Mouse (Mus musculus) hindbrain, embryonic 14.5 days (tissue): ENCODE results near the gene Ccz1. TPM values are rescaled to one million over a fixed set of nuclear protein-coding genes. Genes with fewer than 3 reads are reported as not detected.
"Not testable (repeated sequence)": the region's sequence is repeated elsewhere in the genome, so short reads cannot be mapped to it uniquely, and the experiment has no call there.

Source experiments
- ATAC-seq: fragments of 200-750 bp; cut with Nextera tagmentation; 2 replicates; pipeline ENCODE4 v1.8.0; 2017; ENCODE audit warnings: moderate number of reproducible peaks, mild to moderate bottlenecking, moderate TSS enrichment, moderate library complexity; ENCODE audit not compliant: low FRiP score
- DNase-seq: peaks from one replicate; pipeline ENCODE4 v3.0.0-alpha.2; 2015; ENCODE audit warnings: low spot score
- H3K27ac ChIP-seq: fragments of 300-500 bp; sonication (generic); 2 replicates; pipeline ENCODE4 v1.5.1; 2014; ENCODE audit warnings: mild to moderate bottlenecking, moderate library complexity
- H3K27me3 ChIP-seq: fragments of 300-500 bp; sonication (generic); 2 replicates; pipeline ENCODE4 v1.6.1; 2014; ENCODE audit warnings: mild to moderate bottlenecking, low read length, mixed read lengths; ENCODE audit not compliant: control insufficient read depth, insufficient read depth
- H3K36me3 ChIP-seq: fragments of 300-500 bp; sonication (generic); replicated peaks from 2 replicates; pipeline ENCODE4 v1.6.1; 2014; ENCODE audit not compliant: control insufficient read depth, insufficient read depth
- H3K4me1 ChIP-seq: fragments of 300-500 bp; sonication (generic); replicated peaks from 2 replicates; pipeline ENCODE4 v1.6.1; 2014; ENCODE audit warnings: antibody characterized with exemption, low read length, mixed read lengths; ENCODE audit not compliant: control insufficient read depth, insufficient read depth
- H3K4me2 ChIP-seq: fragments of 300-500 bp; sonication (generic); replicated peaks from 2 replicates; pipeline ENCODE4 v1.6.1; 2014; ENCODE audit warnings: mild to moderate bottlenecking, moderate library complexity
- H3K4me3 ChIP-seq: fragments of 300-500 bp; sonication (generic); replicated peaks from 2 replicates; pipeline ENCODE4 v1.5.1; 2014; ENCODE audit warnings: mild to moderate bottlenecking, low read length
- H3K9ac ChIP-seq: fragments of 300-500 bp; sonication (generic); 2 replicates; pipeline ENCODE4 v1.6.1; 2014
- H3K9me3 ChIP-seq: fragments of 300-500 bp; sonication (generic); 2 replicates; pipeline ENCODE4 v1.6.1; 2016; ENCODE audit warnings: low read length; ENCODE audit not compliant: control insufficient read depth
- WGBS: fragments of 180-500 bp; shearing (Covaris S2); extraction: QIAGEN DNeasy Blood & Tissue Kit; methylation state at CpG from one replicate; pipeline ENCODE4 v1.1.7; 2014; 5-methylcytosine and 5-hydroxymethylcytosine counted together
- polyA plus RNA-seq: library from polyadenylated mRNA; unstranded; fragments of >200 nt; fragmentation: Nextera tagmentation; extraction: Ambion mirVana; gene quantifications from 2 replicates; pipeline ENCODE4 v1.2.1, GENCODE M21; 2014

Ccz1 gene
- polyA plus RNA-seq, 1 experiment from 2014 or later, result 83.0 TPM

DNA sequence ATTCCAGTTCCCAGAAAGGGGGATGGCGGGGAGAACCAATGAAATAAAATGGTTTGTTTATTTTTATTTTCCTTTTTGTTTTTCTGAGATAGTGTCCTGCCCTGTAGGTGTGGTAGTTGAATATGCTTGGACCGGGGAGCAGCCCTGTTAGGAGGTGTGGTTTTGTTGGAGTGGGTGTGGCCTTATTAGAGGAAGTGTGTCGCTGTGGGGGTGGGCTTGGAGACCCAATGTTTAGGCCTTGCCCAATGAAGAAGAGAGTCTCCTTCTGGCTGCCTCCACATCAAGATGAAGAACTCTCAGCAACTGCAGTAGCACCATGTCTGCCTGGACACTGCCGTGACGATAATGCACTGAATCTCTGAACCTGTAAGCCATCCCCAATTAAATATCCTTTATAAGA, 25.2 kb upstream of the Ccz1 start:
- H3K27me3 ChIP-seq, result no peaks in the 10 kb centered on the region; the same call in 1 of the 2 replicates
- ATAC-seq (no peak), DNase-seq (no peak)
- no peaks in the 10 kb centered on the region for H3K36me3 ChIP-seq
- no peak overlapping the region for H3K4me2 ChIP-seq
- H3K4me3 ChIP-seq, result no peak overlapping the region
- no peaks in the 10 kb centered on the region for H3K4me1 ChIP-seq
- 92% methylated on average over 5 of the region's 5 CpGs for WGBS
- no peaks in the 10 kb centered on the region for H3K9me3 ChIP-seq
- H3K9ac ChIP-seq, result no peak overlapping the region
- no peak overlapping the region for H3K27ac ChIP-seq

DNA sequence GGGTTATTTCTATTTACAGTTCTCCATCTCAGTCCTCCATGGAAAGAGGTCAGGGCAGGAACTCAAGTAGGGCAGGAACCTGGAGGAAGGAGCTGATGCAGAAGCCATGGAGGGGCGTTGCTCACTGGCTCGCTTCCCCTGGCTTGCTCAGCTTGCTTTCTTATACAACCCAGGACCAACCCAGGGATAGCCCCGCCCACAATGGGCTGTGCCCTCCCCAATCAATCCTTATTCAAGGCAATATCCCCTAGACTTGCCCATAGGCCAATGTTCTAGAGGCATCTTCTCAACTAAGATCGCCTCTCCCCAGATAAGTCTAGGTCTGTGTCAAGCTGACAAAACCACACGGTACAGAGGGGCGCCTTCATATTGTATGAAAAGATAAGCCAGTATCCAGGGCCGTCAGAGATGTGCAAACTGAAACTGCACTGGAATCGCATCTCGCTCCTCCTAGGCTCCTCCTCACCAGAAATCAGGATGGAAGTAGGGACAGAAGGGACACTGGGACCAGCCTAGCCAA, 24.5 kb upstream of the Ccz1 start:
- ATAC-seq, result no peak
- WGBS, result 79% methylated on average over 9 of the region's 9 CpGs

DNA sequence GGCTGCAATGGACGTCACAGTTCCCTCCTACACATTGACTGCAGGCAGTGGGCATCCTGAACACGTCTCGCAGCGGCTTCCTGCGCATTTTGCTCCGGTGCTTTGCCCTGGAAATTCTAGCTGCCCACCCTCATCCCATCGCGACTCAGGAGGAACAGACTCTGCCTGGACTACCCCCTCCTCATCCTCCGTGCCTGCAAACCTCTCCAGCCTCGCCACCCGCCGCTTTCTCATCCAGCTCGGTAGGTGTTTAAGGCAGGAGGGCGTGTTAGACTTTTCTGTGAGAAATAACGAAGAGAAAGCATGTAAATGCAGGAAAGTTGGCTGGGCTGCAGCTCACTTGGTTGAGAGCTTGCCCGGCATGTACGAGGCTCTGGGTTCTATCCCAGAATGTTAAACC, 22.3 kb upstream of the Ccz1 start:
- no peak overlapping the region for H3K27ac ChIP-seq
- H3K9me3 ChIP-seq, result no peaks in the 10 kb centered on the region
- H3K4me1 ChIP-seq, result no peaks in the 10 kb centered on the region
- no peak overlapping the region for H3K9ac ChIP-seq
- no peaks in the 10 kb centered on the region for H3K36me3 ChIP-seq
- no peak overlapping the region for H3K4me3 ChIP-seq
- peak overlapping the region; percentile 15; the same call in 1 of the 2 replicates for H3K4me2 ChIP-seq
- no peaks in the 10 kb centered on the region; the same call in 1 of the 2 replicates for H3K27me3 ChIP-seq
- 60% methylated on average over 17 of the region's 17 CpGs for WGBS
- DNase-seq (no peak), ATAC-seq (no peak)

More for the DNA sequence above, 24.5 kb upstream of the Ccz1 start:
- H3K4me3 ChIP-seq, result no peak overlapping the region
- H3K9ac ChIP-seq, result no peak overlapping the region
- no peaks in the 10 kb centered on the region for H3K4me1 ChIP-seq
- H3K9me3 ChIP-seq, result no peaks in the 10 kb centered on the region
- no peak overlapping the region for H3K27ac ChIP-seq
- H3K27me3 ChIP-seq, result no peaks in the 10 kb centered on the region; the same call in 1 of the 2 replicates
- DNase-seq, result no peak
- no peaks in the 10 kb centered on the region for H3K36me3 ChIP-seq
- H3K4me2 ChIP-seq, result no peak overlapping the region

DNA sequence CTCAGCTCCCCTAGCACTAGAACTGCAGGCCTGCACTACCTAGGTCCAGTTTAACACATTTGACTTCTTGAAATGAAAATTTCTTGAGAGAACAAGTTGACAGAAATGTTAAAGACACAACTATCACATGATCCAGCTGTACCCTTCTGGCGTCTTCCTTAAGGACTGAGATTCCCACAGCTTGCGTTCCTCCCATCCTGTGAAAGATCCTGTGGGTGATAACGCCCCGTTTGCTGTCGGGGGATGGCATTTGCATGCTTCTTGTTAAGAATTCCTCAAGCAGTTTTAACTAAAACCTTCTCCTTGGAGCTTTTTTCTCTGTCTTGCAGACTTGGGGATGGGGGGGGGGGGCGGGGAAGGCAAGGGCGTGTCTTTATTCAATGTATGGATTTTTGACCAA, 19.9 kb upstream of the Ccz1 start:
- Histone ChIP-seq H3K4me2 (no peak overlapping the region), H3K36me3 (no peaks in the 10 kb centered on the region), H3K4me3 (no peak overlapping the region), H3K27ac (no peak overlapping the region), H3K9me3 (no peaks in the 10 kb centered on the region), H3K4me1 (no peaks in the 10 kb centered on the region), H3K9ac (no peak overlapping the region), H3K27me3 (no peaks in the 10 kb centered on the region; the same call in 1 of the 2 replicates)
- DNase-seq, result no peak
- WGBS, result 83% methylated on average over 7 of the region's 7 CpGs
- no peak for ATAC-seq

DNA sequence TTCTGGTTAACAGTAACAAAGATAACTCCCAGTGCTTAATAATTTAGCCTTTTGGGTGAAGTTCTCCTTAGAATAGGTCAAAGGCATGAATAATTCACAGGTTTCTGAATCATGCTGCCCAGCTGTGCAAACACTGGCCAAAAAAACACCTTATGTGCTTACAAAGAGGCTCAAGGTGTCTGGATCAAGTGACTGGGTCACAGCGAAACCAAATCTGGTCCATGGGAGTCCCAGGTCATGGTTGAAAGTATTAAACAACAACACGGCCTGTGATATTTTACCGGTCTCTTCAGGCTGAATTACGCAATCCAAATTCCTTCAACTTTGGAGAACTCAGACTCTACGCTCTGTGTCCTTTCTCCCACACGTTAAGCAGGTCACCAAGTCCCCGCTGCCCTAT, 17.8 kb upstream of the Ccz1 start:
- 94% methylated on average over 7 of the region's 7 CpGs for WGBS
- Histone ChIP-seq H3K4me1 (no peaks in the 10 kb centered on the region), H3K27ac (no peak overlapping the region), H3K9ac (no peak overlapping the region), H3K4me3 (no peak overlapping the region), H3K4me2 (no peak overlapping the region), H3K9me3 (no peaks in the 10 kb centered on the region), H3K27me3 (no peaks in the 10 kb centered on the region; the same call in 1 of the 2 replicates), H3K36me3 (no peaks in the 10 kb centered on the region)
- DNase-seq, result no peak
- ATAC-seq, result no peak

DNA sequence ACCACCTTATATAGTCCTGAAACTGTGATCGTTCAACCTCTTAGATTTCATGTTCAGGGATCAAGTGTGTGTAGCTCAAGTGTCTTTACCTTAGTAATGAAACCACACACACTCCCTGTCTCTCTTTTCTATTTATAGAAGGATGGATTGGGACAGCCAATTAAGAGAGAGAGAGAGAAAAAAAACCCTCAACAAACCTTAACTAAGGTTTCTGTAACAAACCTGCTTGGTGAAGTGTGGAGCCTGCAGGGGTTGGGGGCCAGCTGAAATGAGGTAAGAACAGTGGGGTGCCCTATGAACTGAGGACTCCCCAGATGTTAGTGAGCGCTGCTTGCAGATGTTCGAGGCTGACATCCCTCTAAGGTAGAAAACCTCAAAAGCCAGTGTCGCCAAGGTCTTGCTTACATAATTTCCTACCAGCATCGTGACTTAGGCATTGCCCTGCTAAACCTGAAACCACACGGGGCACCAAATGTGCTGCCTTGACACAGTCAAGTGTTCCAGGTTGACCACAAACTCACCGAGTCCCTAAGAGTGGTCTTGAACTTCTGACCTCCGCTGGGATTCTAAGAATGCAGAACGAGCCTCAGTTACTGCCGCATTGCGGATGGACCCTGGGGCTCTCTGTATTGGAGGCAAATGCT, 12.1 kb upstream of the Ccz1 start, which contains the start of gene Ocm:
Gene Ocm (minus strand): TSS at position 51 of the 644 bp plus-strand sequence.
- no peaks in the 10 kb centered on the region for H3K9me3 ChIP-seq
- no peak within 1 kb of the TSS for H3K9ac ChIP-seq
- H3K36me3 ChIP-seq, result no peaks in the 10 kb centered on the region
- H3K27ac ChIP-seq, result no peak within 1 kb of the TSS
- WGBS, result 76% methylated on average over 11 of the region's 11 CpGs
- ATAC-seq (no peak), DNase-seq (no peak)
- H3K27me3 ChIP-seq, result no peaks in the 10 kb centered on the region
- H3K4me1 ChIP-seq, result no peaks in the 10 kb centered on the region
- H3K4me2 ChIP-seq, result no peak within 1 kb of the TSS
- no peak within 1 kb of the TSS for H3K4me3 ChIP-seq

DNA sequence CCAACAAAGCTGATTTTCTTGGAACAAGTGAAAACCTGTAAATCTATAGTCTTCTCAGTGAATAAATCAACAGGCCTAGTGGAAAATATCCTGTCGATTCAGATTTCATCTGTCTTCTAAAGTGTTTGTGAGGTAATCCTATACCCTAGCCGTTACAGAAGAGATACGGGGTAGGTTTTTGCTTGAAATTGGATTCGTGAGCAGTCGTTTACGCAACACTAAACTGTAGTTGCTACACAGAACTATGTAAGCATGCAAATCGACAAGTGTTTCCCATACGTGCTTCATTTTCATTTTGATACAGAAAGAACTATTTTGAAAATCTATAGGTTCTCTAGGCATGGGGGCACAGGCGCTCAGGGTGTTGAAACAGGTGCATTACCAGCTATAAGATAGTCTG, 1.2 kb upstream of the Ccz1 start:
- Histone ChIP-seq H3K9me3 (no peaks in the 10 kb centered on the region), H3K4me3 (no peak overlapping the region), H3K36me3 (peaks cover 19% of the 10 kb centered on the region), H3K4me2 (no peak overlapping the region), H3K27me3 (no peaks in the 10 kb centered on the region), H3K4me1 (peaks cover 7% of the 10 kb centered on the region; the same call in 1 of the 2 replicates), H3K27ac (no peak overlapping the region), H3K9ac (no peak overlapping the region)
- DNase-seq (no peak), ATAC-seq (no peak)
- 91% methylated on average over 9 of the region's 9 CpGs for WGBS

DNA sequence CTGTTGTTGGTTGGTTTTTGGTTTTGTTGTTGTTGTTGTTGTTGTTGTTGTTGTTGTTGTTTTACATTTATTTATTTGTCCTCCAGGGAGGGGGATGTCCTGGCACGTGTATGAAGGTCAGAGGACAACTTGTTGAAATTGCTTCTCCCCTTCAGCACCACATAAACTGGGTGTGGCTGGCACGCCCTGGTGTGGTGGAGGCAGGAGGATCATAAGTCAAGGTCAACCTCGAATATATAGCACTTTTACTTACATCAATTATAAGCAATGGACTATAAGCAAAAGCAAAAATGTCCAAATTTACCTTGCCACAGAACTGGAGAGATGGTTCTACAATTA, 604 bp upstream of the Ccz1 start:
- Histone ChIP-seq H3K4me1 (peaks cover 7% of the 10 kb centered on the region; the same call in 1 of the 2 replicates), H3K27me3 (no peaks in the 10 kb centered on the region), H3K9me3 (no peaks in the 10 kb centered on the region), H3K27ac (no peak overlapping the region), H3K4me2 (peak overlapping the region; percentile 60), H3K36me3 (peaks cover 24% of the 10 kb centered on the region), H3K9ac (peak overlapping the region; percentile 78), H3K4me3 (peak overlapping the region; percentile 90)
- ATAC-seq, result no peak
- WGBS, result 82% methylated on average over 3 of the region's 3 CpGs
- DNase-seq, result no peak

DNA sequence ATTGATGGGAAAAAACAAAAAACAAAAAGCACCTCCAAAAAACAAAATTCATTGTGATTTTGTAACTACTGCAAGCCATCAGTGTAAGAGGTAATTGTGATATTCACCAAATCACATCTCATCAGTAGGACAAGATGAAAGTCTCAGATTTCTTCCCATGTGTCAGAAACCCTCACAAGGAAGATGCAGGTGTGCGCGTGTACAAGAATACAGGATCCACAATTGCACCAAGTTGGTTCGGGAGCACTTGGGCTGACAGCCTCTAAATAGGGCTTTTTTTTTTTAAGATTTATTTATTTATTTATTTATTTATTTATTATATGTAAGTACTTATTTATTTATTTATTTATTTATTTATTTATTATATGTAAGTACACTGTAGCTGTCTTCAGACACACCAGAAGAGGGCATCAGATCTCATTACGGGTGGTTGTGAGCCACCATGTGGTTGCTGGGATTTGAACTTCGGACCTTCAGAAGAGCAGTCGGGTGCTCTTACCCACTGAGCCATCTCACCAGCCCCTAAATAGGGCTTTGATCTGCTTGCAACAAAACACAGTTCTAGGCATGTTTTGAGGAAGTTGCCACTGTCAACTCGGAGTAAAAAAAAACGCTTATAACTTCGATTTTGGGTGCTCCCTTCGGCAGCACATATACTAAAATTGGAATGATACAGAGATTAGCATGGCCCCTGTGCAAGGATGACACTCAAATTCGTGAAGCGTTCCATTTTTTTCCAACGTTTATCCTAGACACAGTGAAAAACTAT, 1.1 kb downstream of the Ccz1 start:
- Histone ChIP-seq H3K4me2 (peak overlapping the region; percentile 60), H3K36me3 (peaks cover 41% of the 10 kb centered on the region), H3K4me3 (peak overlapping the region; percentile 90), H3K9ac (peak overlapping the region; percentile 78)
- not testable (repeated sequence) for H3K4me1 ChIP-seq, ATAC-seq, H3K27ac ChIP-seq, H3K9me3 ChIP-seq, H3K27me3 ChIP-seq, DNase-seq
- WGBS, result 72% methylated on average over 12 of the region's 13 CpGs
